Mouse (Mus musculus): ENCODE measurements around the gene Tfip11.
"Not testable (repeated sequence)": the region's sequence is repeated elsewhere in the genome, so short reads cannot be mapped to it uniquely, and the experiment has no call there.

Gene Tfip11

DNA sequence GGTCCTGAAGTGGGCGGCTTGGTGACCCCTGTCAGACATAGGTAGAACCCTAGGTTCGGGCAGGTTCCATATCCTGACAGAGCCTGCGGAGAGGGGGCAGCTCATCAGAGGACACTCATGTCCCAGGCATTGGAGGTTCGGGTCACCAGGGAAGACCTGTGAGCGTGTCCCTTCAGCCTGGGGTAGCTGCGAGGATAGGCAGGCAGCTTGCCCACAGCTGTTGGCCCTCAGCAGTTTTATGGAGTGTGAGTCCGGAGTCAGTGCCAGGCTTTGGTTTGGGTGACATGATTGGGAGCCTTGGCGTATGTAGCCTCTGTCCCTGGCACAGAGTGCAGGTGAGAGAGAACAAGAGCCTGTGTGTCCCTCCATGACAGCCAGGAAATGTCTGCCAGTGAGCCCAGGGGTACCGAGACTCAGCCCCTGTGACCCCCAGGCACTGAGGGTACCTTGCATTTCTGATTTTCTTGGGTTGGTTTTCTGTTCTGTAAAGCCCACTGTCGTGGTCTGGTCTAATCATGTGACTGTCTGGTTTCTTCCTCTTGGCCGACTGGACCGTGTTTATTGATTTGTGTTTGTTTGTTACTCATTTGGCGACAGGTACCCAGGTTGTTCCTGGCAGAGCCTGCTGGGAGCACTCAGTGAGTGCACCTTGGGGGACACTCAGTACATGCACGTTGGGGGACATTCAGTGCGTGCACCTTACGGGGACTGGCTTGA, 36.2 kb upstream of the Tfip11 start:
- DNase-seq (ENCODE audit: low read depth): no peak

DNA sequence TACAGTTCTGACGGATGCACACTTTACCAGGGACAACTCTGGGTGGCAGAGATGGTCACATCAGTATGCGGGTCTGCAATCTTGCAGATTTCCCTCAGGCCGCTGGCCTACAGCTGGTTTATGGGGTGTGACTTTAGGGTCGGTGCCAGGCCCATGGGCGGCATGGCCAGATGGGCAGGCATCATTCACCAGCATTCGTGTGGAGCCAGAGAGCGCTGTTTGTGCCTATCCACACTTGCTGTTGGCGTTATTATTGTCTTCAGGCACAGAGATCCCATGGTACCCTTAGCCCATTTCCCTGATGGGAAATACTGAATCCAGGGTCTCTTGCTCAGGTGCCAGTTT, 35.6 kb upstream of the Tfip11 start:
- no peak for DNase-seq (ENCODE audit: low read depth)

DNA sequence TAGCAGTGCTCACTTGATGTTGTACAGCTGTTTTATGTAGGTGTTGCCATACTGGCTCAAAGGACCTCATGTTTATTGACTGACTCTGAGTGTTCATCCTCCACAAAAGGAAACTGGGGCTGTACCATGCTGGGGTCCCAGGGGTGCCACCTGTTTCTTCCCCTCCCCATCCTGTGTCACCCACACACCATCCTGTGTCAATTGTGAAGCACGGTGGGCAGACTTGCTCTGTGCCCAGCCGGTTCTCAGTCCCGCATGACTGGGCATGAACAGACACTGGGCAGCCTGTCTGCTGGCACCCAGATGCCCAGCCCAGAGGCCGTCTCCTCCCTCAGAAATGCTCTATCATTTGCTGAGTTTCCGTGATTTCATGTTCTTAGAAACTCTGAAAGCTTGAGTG, 34.3 kb upstream of the Tfip11 start:
- no peak for DNase-seq (ENCODE audit: low read depth)

DNA sequence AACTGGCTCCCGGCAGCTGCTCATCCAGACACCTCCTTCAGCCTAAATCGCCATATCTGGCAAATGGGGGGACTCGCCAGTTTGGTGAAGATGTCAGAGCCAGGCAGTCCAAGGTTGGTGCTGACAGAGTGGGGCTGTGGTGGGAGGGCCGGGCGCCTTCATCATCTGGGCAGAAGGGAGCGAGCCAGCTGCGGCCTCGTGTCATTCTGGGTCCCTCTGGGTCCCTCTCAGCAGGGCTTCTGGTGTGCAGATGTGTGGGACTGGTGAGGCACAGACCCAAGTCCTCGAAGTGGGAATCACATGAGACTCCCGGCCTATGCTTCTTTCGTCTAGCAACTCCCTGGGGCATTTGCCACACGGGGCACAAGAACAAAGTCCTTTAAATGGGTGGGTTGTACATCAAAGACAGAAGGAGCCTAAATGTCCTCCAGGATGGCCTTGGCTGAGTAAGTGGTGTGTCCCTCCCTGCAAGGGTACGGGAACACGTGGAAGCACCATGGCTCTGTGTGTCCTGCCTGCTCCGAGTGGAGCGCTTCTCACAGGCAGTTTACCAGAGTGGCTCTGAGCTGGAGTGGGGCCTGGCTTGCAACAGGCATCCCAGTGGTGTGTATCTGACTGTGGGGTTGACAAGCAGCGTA, 33.7 kb upstream of the Tfip11 start:
- DNase-seq (ENCODE audit: low read depth): no peak

DNA sequence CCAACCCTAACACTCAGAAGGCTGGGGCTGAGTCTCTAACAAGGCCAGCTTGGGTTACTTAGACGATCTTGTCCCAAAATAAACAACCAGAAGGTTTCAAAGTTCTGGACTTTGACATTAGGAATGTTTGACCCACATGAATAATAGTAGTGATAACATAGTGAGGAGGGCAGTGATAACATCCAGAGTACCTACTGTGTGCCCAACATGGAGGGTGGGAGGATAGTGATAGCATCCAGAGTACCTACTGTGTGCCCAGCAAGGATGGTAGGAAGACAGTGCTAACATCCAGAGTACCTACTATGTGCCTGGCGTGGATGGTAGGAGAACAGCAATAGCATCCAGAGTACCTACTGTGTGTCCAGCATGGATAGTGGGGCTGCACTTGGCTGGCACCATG, 32.4 kb upstream of the Tfip11 start:
- no peak for DNase-seq (ENCODE audit: low read depth)

DNA sequence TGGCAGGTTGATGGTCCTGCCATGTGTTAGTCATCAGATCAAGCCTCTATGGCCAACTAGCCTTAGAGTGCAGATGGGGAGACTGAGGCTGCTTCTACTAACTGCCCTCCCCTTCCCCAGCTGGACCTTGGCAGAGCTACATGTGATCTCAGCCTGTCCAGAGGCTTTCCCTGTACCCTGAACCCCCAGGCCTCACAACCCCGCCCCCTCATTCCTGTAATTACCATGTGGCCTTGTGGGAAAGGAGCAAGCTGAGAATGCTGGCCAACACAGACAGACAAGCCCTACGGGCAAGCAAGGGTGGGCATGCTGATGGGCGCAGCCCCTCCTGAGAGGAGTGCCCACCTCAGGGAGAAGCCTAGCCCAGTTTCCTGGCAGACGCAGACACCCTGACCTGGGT, 31.5 kb upstream of the Tfip11 start:
- DNase-seq (ENCODE audit: low read depth): no peak

DNA sequence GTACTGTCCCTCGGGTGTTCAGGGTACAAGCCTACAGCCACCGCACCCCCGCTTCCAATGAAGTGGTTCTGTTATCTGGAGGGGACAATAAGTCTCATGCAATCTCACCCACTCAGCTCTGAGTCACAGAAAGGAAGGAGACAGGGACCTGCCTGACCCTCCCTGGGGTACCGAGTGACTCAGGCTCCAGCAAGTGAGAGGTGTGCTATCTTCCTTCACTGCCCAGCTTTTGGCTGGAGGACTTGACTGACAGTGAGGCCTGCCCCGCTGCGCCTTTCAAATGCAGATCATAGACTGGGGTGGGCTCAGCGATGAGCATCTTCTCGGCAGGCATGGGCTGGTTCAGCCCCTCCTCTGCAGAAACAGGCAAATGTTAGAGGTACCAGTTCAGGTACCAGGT, 31.0 kb upstream of the Tfip11 start:
- no peak for DNase-seq (ENCODE audit: low read depth)

DNA sequence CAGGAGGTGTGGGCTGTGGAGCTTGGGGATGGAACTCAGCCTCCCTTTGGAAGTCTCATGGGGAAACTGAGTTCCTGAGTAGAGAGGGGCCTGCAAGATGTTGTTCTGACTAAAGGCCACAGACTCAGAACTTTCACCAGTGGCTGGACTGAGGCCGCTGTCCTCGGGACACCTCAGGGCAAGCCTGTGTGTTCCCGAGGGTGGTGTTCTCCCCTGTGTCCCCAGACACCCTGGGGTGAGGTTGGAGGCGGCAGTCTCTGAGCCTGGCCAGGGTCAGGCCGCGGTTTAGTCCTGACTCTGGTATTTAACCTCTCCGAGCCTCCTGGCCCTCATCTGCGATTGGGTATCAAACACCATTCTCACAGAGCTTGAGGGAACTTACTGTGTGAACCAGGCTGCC, 30.6 kb upstream of the Tfip11 start:
- DNase-seq (ENCODE audit: low read depth): no peak

DNA sequence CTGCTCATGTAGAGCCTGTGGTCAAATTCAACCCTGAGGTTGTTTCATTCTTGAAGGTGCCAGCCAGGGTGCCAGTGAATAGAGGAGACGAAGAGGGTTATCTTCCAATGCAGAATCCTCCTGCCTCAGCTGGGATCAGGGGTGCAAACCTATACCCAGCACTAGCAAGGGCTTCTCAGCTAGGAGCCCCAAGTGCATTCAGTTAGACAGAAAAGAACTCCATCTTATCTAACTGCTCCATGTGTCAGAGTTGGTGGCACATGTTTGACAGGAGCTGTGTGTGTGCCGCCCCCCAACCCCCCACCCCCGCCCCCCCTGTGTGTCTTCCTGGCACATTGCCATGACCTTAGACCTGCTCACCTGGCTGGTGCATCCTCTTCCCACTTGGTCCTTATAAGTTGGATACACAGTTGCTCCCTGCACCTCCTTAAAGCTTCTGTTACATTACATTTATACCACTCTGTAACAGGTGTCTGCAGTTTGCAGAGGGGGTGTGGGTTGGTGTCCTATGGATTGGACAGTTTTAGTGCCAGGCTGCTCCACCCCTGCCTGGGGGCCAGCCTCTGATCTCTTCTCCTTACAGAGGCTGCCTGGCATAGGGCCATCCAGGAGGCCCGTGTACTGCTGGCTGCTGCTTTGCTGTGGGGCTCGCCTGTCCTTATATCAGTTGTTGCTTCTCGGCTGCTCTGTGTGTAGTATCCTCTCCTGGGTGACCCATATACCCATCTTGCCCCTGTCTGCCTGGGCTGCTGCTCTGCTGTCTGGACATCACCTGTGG, 29.6 kb upstream of the Tfip11 start:
- no peak for DNase-seq (ENCODE audit: low read depth)

DNA sequence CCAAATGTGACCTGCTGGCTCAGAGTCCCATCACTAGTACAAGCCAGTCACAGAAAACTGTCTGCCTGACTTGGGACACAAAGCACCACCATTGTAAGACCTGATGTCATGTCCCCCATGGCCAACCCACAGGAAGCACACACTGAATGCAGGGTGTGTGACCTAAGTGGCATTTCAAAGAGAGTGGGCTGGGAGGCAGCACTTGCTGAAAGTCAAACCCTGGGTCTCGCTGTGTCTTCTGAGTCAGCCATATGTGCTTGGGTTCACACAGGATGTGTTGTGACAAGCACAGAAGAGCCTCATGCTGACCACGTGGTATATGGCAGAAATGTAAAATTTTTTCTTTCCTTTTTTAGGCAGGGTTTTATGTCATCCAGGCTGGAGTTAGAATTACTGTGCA, 28.9 kb upstream of the Tfip11 start:
- no peak for DNase-seq (ENCODE audit: low read depth)

DNA sequence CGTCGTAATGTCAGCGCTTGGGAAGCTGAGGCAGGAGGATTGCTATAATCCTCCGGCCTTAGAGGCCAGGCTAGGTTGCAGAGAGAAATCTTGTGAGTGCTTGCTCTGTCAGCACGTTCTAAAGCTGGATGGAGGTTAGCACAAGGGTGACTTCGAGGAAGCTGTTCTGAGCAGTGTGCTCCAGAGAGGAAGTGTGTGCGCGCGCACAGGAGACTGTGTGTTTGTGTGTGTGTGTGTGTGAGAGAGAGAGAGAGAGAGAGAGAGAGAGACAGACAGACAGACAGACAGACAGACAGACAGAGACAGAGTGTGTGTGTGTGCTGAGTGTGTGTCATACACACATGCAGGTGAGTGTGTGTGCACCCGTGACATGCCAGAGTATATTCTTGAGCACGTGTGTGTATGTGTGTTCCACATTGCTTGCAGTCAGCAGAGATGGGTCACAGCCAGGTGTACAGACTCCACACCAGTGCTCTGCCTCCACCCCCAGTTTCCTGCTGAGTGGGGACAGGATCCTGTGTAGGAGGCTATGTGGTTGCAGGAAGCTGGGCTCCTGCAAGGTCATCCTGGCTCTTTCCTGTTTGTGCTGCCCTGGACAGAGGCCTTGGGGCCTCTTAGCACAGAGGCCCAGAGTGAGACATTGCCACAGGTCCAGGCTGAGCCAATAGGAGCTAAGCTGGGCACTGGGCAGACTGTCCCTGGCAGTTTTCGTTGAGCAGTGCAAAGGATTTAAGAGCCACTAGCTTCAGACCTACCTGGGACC, 27.8 kb upstream of the Tfip11 start:
- DNase-seq (ENCODE audit: low read depth): no peak

DNA sequence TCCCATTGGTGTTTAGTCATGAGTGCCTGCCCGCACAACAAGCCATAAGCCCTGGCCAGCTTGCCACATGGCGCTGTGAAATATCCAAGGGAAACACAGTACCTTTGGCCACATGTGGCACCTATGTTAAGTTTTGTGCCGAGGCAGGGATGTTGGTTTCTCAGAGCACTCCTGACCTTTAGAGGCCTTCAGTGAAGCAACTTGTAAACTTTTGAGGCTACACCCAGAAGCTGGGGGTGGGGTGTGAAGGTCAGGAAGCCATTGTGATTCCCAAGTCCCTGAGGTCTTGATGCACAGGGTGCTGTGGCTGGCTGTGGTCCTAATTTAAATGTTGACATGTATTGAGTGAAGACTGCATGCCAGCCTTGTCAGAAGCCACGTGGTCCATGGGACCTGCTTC, 26.8 kb upstream of the Tfip11 start:
- DNase-seq (ENCODE audit: low read depth): no peak

DNA sequence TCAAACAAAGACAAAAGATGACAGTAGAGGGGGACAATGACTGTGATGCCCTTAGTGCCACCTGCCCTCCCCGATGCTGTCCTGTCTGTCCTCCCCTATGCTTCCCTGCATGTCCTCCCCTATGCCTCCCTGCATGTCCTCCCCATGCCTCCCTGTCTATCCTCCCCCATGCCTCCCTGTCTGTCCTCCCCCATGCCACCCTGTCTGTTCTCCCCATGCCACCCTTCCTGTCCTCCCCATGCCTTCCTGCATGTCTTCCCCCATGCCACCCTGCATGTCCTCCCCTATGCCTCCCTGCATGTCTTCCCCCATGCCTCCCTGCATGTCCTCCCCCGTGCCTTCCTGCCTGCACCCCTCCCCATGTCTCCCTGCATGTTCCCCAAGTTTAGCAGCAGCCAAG, 26.0 kb upstream of the Tfip11 start:
- DNase-seq (ENCODE audit: low read depth): no peak

DNA sequence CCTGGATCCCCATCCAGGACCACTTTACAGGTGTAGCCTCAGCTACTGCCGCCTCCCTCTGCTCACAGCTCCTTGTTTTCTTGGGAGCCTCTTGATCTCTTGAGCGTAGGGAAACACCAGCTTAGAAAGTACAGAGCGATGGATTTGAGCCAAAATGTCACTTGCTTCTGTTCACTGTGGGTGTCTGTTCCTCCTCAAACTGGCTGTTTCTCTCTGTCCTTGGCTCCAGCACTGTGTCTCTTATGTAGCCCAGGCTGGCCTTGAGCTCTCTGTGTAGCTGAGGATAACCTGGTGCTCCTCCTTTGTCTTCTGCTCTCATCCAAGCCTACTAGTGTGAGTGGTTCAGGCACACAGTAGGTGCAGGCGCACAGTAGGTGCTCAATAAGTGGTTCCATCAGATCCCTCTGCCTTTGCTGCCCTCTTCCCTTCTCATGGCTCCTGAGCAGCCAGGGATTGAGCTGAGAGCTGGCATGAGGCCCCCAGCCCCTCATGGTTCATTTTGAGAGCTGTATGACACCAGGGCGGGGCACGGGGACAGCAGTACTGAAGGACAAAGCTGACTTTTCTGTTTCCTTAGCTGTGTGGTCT, 25.3 kb upstream of the Tfip11 start:
- DNase-seq (ENCODE audit: low read depth): no peak

DNA sequence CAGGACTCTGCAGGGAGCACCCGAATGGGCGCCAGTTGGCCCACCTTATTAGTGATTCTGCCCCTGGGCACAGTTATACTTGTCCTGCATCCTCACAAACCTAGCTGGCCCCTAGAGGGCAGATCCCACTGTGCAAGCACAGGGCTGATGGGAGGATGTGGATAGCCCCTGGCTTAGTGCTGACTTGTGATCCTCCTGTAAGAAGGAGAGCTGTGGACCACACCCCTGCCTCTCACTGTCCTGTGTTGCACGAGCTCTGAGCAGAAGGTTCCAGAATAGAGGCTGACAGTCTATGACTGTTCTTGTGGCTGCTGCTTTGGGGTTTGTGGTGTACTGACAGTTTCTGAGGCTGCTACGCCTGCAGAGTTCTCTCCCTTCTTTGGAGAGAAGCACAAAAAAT, 24.5 kb upstream of the Tfip11 start:
- DNase-seq (ENCODE audit: low read depth): no peak

DNA sequence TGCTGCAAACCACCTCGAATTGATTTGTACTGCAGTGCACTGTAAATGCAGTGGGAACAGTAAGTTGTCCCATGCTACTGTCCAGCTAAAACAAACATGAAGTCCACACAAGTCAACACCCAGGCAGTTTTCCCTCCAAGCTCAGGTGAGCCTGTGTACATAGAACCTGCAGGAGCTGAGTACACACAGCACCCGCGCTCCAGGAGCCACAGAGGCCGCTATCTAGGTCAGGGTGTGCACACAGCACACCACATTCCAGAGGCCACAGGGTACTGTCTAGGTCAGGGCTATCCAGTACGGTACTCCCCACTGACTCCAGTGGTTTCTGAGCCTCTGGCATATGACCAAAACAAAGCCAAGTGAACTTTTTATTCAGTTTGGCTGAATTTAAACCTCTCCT, 23.8 kb upstream of the Tfip11 start:
- DNase-seq (ENCODE audit: low read depth): no peak

DNA sequence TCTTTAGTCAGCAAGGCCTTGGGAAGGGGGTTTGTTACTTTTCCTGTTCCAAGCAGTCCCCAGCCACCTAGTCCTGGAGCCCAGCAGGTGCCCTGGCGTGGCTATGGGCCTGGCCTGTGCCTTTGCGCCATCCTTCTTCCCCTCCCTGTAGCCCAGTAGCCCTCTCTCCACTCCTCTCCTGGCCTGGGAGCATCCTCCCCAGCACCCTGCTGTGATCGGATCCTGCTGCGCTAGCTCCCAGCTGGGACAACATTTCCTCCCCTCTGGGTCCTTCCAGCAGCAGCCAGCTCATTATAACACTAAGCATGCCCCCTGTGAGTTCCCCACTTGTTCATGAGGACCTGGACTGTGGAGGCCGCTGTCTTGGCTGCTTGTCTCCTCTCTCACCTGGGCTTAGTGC, 20.3 kb upstream of the Tfip11 start:
- DNase-seq (ENCODE audit: low read depth): no peak

DNA sequence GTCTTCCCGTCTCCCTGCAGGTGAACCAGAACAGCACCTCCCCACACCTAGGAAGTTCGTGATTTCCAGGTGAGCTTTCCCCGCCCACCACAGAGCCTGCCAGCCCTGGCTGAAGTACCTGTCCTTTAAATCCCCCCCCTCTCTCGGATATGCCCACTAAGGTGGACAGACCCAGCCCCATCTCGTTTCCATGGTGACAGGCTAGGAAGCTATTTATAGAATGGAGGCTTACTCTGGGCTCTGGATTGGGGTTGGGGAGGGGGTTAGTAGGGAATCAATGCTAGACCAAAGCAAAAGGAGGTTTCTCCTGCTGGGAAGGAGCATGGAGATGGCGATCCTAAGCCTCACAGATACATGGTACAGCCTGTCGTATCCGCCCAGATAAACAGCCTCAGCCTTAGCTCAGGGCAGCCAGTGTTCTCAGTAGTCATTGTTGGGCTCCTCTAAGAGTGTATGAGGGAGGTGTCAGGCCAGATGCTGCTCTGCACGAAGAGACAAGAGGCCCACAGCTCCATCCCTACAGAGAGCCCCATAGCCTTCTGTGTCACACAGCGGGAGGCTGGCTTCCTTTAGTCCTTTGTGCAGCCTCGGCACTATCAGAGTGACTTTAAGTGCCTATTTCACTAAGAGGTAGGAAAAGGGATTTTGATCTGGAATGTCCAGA, 12.8 kb upstream of the Tfip11 start:
- no peak for DNase-seq (ENCODE audit: low read depth)

DNA sequence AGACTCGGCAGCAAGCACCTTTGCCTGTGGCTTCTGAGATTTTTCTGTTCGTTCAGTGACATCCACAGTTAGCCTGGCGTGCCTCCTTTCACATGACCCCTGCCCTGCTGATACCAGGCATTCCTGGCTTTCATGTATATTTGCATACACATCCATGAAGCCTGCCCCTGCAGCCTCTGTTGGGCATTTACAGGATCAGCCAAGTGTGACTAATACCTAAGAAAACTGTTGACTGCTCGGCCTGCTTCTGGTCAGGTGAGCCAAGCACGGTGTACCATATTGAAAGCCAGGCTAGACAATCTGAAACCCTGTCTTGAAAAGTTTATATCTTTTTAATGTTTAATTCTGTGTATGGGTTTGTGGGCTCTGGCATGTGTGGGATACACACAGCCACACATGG, 9.7 kb upstream of the Tfip11 start:
- DNase-seq (ENCODE audit: low read depth): no peak

DNA sequence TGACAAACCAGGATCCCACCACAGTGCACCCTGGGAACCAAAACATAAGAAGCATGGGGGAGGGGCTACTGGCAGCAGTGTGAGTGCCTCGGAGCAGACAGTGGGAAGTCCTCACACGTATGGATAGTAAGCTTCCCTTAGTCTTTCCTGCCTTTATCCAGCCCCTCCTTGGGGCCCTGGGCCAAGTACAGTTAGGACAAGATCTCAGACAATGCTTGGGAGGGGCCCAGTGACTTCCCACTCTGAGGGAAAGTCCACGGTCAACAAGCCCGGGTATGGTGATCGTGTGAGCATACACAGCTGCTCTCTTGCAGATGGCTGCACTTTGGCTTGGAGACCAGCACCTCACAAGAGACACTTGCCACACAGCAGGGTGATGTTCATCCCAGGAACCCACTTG, 8.8 kb upstream of the Tfip11 start:
- DNase-seq (ENCODE audit: low read depth): no peak

DNA sequence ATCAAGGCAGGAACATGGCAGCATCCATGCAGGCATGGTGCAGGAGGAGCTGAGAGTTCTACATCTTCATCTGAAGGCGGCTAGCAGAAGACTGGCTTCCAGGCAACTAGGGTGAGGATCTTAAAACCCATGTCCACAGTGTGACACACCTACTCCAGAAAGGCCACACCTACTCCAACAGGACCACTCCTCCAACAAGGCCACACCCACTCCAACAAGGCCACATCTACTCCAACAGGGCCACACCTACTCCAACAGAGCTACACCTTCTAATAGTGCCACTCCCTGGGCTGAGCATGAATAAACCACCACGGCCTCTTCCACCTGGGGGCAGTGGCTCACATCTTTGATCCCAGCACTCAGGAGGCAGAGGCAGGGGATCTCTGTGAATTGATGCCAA, 6.8 kb upstream of the Tfip11 start:
- DNase-seq (ENCODE audit: low read depth): not testable (repeated sequence)

DNA sequence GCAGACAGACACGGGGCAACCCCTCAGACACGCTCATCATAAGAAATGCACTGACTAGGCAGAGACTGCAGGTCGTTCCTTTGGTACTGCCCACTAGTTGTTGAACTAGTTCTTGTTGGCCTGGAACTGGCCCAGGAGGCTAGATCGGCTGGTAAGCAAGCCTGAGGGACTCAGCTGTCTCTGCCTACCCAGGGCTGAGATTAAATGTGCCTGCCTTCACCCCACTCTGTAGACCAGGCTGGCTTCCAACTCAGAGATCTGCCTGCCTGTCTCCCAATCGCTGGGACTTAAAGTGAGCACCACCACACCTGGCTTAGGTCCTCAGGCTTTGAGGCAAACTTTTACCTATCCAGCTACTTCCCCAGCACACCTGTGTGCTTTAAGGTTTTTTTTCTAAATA, 5.8 kb upstream of the Tfip11 start:
- DNase-seq (ENCODE audit: low read depth): no peak
